Mouse (Mus musculus) forebrain, embryonic 13.5 days (tissue): ENCODE data around the gene Ccdc102a. TPM values are rescaled to one million over a fixed set of nuclear protein-coding genes. Genes with fewer than 3 reads are reported as not detected.

Source experiments
- ATAC-seq: fragments of 200-750 bp; cut with Nextera tagmentation; 2 replicates; pipeline ENCODE4 v1.8.0; 2017
- H3K27ac ChIP-seq: fragments of 300-500 bp; sonication (generic); 2 replicates; pipeline ENCODE4 v1.5.1; 2015; ENCODE audit warnings: inconsistent platforms, mild to moderate bottlenecking, moderate library complexity
- H3K27me3 ChIP-seq: fragments of 300-500 bp; sonication (generic); 2 replicates; pipeline ENCODE4 v1.6.1; 2015; ENCODE audit warnings: mild to moderate bottlenecking, inconsistent platforms
- H3K36me3 ChIP-seq: fragments of 300-500 bp; sonication (generic); 2 replicates; pipeline ENCODE4 v1.6.1; 2015; ENCODE audit warnings: mild to moderate bottlenecking, inconsistent platforms; ENCODE audit not compliant: poor library complexity, severe bottlenecking
- H3K4me1 ChIP-seq: fragments of 300-500 bp; sonication (generic); 2 replicates; pipeline ENCODE4 v1.6.1; 2015; ENCODE audit warnings: inconsistent platforms
- H3K4me2 ChIP-seq: fragments of 300-500 bp; sonication (generic); 2 replicates; pipeline ENCODE4 v1.6.1; 2015; ENCODE audit warnings: inconsistent platforms, mild to moderate bottlenecking, moderate library complexity
- H3K4me3 ChIP-seq: fragments of 300-500 bp; sonication (generic); 2 replicates; pipeline ENCODE4 v1.5.1; 2015; ENCODE audit warnings: mild to moderate bottlenecking, inconsistent platforms
- H3K9ac ChIP-seq: fragments of 300-500 bp; sonication (generic); 2 replicates; pipeline ENCODE4 v1.6.1; 2015; ENCODE audit warnings: mild to moderate bottlenecking, inconsistent platforms
- H3K9me3 ChIP-seq: fragments of 300-500 bp; sonication (generic); replicated peaks from 2 replicates; pipeline ENCODE4 v1.6.1; 2016; ENCODE audit warnings: inconsistent platforms
- WGBS: fragments of 180-500 bp; shearing (Covaris S2); methylation state at CpG from one replicate; pipeline ENCODE4 v1.1.7; 2015; 5-methylcytosine and 5-hydroxymethylcytosine counted together
- polyA plus RNA-seq: library from polyadenylated mRNA; unstranded; fragments of >200 nt; fragmentation: Nextera tagmentation; extraction: Ambion mirVana; gene quantifications from 2 replicates; pipeline ENCODE4 v1.2.1, GENCODE M21; 2015

Gene Ccdc102a
- polyA plus RNA-seq, result 5.6 TPM in 2 replicates

DNA sequence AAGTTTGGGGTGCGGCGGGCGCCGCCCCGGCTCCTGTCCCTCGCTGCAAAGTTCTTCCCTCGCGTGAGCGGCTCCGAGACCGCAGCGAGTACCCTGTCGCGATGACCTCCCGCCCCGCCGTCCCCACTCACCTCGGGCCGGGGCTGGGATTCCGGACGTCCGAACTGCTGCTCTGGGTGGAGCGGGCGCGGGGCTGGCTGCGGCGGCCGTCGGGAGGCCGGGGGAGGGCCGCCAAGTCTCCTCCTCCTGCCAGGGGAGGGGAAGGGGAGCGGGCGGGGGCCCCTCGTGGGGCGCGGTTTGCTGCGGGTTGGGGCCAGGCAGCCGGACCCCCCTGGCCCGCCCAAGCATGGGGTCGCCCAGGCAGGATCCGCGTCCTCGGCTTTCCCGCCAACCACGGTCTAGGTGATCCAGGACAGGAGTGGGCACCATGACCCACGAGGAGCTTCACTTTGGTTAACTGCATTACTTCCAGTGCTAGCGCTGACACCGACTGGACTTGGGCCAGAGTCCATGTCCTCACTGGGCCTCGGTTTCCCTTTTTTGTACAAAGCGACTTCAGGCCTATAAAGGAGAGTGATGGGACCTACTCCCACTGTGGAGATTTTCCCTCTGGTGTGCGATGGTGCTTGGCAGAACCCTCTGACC lies at the start of gene Ccdc102a:
Gene Ccdc102a (minus strand): TSS at position 248 of the 645 bp plus-strand sequence.
- H3K36me3 ChIP-seq, result no peaks in the 10 kb centered on the region
- peak within 1 kb of the TSS; percentile 75 for H3K9ac ChIP-seq
- 2% methylated on average over 35 of the region's 51 CpGs for WGBS
- peaks cover 32% of the 10 kb centered on the region for H3K27me3 ChIP-seq
- no peaks in the 10 kb centered on the region for H3K9me3 ChIP-seq
- H3K4me1 ChIP-seq, result peaks cover 57% of the 10 kb centered on the region
- H3K27ac ChIP-seq, result peak within 1 kb of the TSS; percentile 51; the same call in 1 of the 2 replicates
- peak within 1 kb of the TSS; percentile 82 for H3K4me2 ChIP-seq
- peak; percentile 31 for ATAC-seq
- peak within 1 kb of the TSS; percentile 62 for H3K4me3 ChIP-seq

GRCm38 (mm10) chr8:94967554-94967953 lies 49.7 kb upstream of the Ccdc102a start:
- ATAC-seq, result peak; percentile 43; the same call in 1 of the 2 replicates
- Histone ChIP-seq H3K9me3 (no peaks in the 10 kb centered on the region), H3K4me2 (no peak overlapping the region), H3K27ac (no peak overlapping the region), H3K27me3 (no peaks in the 10 kb centered on the region), H3K4me1 (peaks cover 10% of the 10 kb centered on the region), H3K4me3 (no peak overlapping the region), H3K36me3 (no peaks in the 10 kb centered on the region), H3K9ac (no peak overlapping the region)
- 45% methylated on average over 3 of the region's 3 CpGs for WGBS

DNA sequence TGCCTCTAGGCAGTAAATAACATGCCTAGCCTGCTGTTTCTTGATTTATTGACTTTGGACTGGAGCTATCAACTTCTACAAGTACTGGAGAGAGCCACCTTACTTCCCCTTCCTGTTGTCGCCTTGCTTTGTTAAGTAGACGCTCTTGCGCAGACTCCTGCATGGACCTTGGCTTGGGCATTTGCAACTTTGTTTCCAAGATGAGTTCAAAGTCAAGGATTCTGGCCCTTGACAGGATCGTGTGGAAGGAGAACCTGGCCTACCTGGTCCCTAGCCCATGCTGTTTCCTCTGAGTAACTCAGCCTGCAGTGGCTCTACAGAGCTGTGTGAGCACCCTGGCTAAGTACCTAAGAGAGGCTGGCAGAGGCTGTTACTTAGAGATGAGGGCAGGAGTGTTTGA lies 49.2 kb upstream of the Ccdc102a start:
- H3K9ac ChIP-seq, result no peak overlapping the region
- no peaks in the 10 kb centered on the region for H3K27me3 ChIP-seq
- no peak overlapping the region for H3K4me2 ChIP-seq
- no peak overlapping the region for H3K27ac ChIP-seq
- H3K4me3 ChIP-seq, result no peak overlapping the region
- ATAC-seq, result no peak
- 84% methylated on average over 4 of the region's 4 CpGs for WGBS
- no peaks in the 10 kb centered on the region for H3K36me3 ChIP-seq
- H3K4me1 ChIP-seq, result peaks cover 10% of the 10 kb centered on the region
- no peaks in the 10 kb centered on the region for H3K9me3 ChIP-seq

DNA sequence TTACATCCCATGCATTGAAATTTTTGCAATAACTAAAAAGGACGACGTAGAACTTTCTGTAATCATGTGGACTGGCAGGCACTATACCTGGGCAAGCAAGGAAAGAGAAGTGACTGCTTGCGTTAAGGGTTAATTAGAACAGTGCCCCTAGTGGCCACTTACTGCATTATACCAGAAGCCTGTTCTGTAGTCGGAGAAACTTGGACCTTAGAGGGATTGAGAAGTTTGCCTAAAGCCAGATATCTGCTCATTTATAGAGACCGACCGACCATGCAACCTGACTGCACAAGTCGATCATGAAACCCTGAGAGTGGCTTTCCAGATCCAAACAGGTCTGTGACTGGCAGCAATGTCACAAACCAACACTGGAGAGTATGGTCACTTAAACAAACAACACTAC lies 48.7 kb upstream of the Ccdc102a start:
- peaks cover 10% of the 10 kb centered on the region for H3K4me1 ChIP-seq
- H3K36me3 ChIP-seq, result no peaks in the 10 kb centered on the region
- no peak overlapping the region for H3K4me2 ChIP-seq
- H3K9ac ChIP-seq, result no peak overlapping the region
- no peaks in the 10 kb centered on the region for H3K9me3 ChIP-seq
- no peak overlapping the region for H3K27ac ChIP-seq
- H3K27me3 ChIP-seq, result no peaks in the 10 kb centered on the region
- no peak overlapping the region for H3K4me3 ChIP-seq
- WGBS, result 18% methylated on average over 7 of the region's 7 CpGs
- ATAC-seq, result no peak

- Histone ChIP-seq H3K4me3 (no peak overlapping the region), H3K27me3 (no peaks in the 10 kb centered on the region), H3K36me3 (no peaks in the 10 kb centered on the region), H3K9me3 (no peaks in the 10 kb centered on the region), H3K27ac (no peak overlapping the region), H3K4me2 (no peak overlapping the region), H3K9ac (no peak overlapping the region), H3K4me1 (peaks cover 10% of the 10 kb centered on the region)
- 80% methylated on average over 10 of the region's 10 CpGs for WGBS
- ATAC-seq, result no peak
These were observed 46.9 kb upstream of the Ccdc102a start for GRCm38 (mm10) chr8:94964828-94965227.

- Histone ChIP-seq H3K36me3 (no peaks in the 10 kb centered on the region), H3K4me3 (no peak overlapping the region), H3K27me3 (no peaks in the 10 kb centered on the region), H3K4me1 (peaks cover under 1% of the 10 kb centered on the region; the same call in 1 of the 2 replicates), H3K9me3 (no peaks in the 10 kb centered on the region), H3K4me2 (no peak overlapping the region), H3K27ac (no peak overlapping the region), H3K9ac (no peak overlapping the region)
- no peak for ATAC-seq
- 83% methylated on average over 1 of the region's 1 CpGs for WGBS
These were observed 44.3 kb upstream of the Ccdc102a start for GRCm38 (mm10) chr8:94962201-94962600.

DNA sequence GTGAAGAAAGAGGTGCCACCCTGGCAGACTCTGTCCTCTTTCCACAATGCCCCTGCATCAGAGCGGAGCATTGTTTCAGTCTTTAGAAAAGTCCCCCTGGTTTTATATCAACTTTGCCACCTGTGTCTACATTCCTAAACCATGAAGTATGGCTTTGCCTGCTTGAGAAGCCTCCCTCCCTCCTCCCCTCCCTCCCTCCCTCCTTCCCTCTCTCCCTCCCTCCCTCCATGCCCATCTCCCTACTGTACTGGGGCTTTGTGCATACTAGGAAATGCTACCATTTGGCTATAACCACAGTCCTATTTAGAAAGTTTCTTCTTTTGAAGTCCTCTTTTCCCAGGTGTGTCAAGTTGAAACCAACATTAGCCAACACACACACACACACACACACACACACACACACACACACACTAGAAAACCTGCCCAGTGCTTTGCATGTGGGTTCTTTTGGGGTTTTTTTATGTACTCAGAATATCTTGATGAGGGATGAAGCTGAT lies 38.2 kb upstream of the Ccdc102a start:
- H3K4me1 ChIP-seq, result peaks cover 8% of the 10 kb centered on the region
- 83% methylated on average over 1 of the region's 1 CpGs for WGBS
- H3K9me3 ChIP-seq, result no peaks in the 10 kb centered on the region
- no peak overlapping the region for H3K4me3 ChIP-seq
- H3K27ac ChIP-seq, result no peak overlapping the region
- H3K27me3 ChIP-seq, result no peaks in the 10 kb centered on the region
- H3K36me3 ChIP-seq, result no peaks in the 10 kb centered on the region
- H3K9ac ChIP-seq, result no peak overlapping the region
- no peak overlapping the region for H3K4me2 ChIP-seq
- no peak for ATAC-seq

DNA sequence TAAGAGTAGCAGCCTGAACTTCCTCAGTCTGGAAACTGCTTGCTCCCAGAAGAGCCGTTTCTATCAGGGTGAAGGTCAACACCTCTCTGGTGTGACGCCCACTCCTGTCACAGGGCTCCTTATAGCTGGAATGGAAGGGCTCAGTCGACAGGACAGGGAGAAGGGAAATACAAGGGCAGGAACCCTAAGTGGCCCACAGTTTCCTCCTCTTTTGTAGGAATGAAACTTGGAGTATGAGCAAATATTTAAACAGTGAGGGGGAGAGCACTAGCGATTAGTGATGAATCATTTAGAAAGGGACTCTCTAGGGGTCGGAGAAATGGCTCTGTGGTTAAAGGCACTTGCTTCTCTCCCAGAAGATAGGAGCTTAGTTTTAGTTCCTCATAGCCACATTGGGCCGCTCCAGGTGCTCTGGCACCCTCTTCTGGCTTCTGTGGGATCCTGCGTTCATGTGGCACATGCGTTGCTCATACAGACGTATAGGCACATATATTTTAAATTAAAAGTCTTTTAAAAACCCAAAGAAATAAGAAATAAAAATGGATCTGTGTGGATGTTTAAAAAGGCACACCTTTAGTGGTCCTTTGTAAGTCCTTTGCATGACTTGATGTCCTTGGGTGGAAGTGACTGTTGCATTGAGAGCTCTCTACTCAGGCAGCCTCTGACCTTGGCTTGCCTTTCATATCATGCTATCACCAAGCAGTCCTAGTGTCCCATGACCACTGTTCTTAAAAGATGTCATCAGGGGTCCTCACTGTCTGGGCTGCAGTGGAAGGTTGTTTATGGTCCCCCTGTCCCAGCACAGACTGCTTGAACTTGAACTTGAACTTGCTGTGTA lies 37.2 kb upstream of the Ccdc102a start:
- no peaks in the 10 kb centered on the region for H3K36me3 ChIP-seq
- 41% methylated on average over 9 of the region's 9 CpGs for WGBS
- H3K4me2 ChIP-seq, result no peak overlapping the region
- ATAC-seq, result peak; percentile 62; the same call in 1 of the 2 replicates
- H3K4me1 ChIP-seq, result peaks cover 8% of the 10 kb centered on the region
- H3K27ac ChIP-seq, result no peak overlapping the region
- H3K4me3 ChIP-seq, result no peak overlapping the region
- no peaks in the 10 kb centered on the region for H3K27me3 ChIP-seq
- H3K9me3 ChIP-seq, result no peaks in the 10 kb centered on the region
- H3K9ac ChIP-seq, result no peak overlapping the region

DNA sequence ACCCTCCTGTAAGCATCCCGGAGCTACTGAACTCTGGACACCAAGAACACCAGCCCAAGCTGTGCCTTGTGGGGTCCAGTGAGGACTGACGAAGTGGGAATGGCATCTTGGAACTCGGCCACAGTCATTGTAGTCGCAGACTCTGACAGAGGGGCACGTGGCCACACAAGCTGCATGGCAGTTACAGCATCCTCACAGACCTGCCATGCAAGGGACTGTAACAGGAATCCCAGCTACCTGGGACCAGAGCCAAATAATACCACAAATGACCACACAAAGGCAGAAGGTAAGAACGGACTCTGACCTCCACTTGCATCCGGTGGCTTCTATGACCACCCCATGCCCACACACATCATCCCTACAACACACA lies 36.5 kb upstream of the Ccdc102a start:
- 0 out of 2 replicates have a peak overlapping the region, but pooled peaks have one; percentile 2 for H3K9ac ChIP-seq
- peak; percentile 66 for ATAC-seq
- H3K4me3 ChIP-seq, result no peak overlapping the region
- 59% methylated on average over 7 of the region's 7 CpGs for WGBS
- no peak overlapping the region for H3K27ac ChIP-seq
- no peaks in the 10 kb centered on the region for H3K9me3 ChIP-seq
- no peaks in the 10 kb centered on the region for H3K36me3 ChIP-seq
- peaks cover 8% of the 10 kb centered on the region for H3K4me1 ChIP-seq
- no peak overlapping the region for H3K4me2 ChIP-seq
- no peaks in the 10 kb centered on the region for H3K27me3 ChIP-seq

DNA sequence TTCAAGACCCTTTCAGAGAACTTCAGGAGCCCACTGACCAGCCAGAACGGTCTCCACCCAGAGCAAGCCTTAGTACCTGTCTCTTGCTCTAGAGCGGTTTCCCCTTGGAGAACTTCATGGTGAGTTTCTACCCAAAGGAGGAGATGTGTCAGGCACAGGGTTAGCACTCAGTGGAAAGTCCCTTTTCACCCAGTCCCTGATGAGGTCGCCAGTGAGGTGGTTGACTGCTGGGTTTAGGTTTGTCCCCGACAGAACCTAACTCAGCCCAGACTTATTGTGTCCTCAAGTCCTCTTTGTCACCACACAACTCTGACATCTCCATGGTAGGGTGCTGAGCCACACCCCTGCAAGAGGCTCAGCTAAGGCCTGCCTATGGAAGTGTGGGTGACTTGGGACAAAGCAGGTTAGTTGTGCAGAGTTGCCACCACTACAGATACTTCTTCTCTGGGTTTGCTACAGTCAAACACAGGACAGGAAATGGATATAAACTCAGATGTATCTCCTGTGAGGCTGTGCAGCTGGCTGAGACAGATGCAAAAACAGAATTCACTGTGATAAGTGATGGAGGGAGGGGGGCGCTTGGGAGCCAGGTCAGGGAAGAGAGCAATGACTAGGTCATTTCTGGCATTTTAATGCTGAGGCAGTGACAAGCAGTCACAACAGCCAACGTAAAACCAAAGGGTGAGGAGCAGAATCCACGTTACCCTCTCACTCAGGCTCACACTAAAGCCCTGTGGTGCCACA lies 35.9 kb upstream of the Ccdc102a start:
- 81% methylated on average over 7 of the region's 7 CpGs for WGBS
- Histone ChIP-seq H3K36me3 (no peaks in the 10 kb centered on the region), H3K4me3 (no peak overlapping the region), H3K27me3 (no peaks in the 10 kb centered on the region), H3K9ac (0 out of 2 replicates have a peak overlapping the region, but pooled peaks have one; percentile 2), H3K27ac (no peak overlapping the region), H3K4me2 (no peak overlapping the region), H3K4me1 (peaks cover 8% of the 10 kb centered on the region), H3K9me3 (no peaks in the 10 kb centered on the region)
- no peak for ATAC-seq

GRCm38 (mm10) chr8:94952086-94952485 lies 34.2 kb upstream of the Ccdc102a start:
- ATAC-seq, result no peak
- Histone ChIP-seq H3K4me2 (no peak overlapping the region), H3K27ac (no peak overlapping the region), H3K4me3 (no peak overlapping the region), H3K4me1 (peaks cover 8% of the 10 kb centered on the region), H3K27me3 (no peaks in the 10 kb centered on the region), H3K9ac (no peak overlapping the region), H3K36me3 (no peaks in the 10 kb centered on the region), H3K9me3 (no peaks in the 10 kb centered on the region)
- WGBS, result 81% methylated on average over 5 of the region's 5 CpGs

- Histone ChIP-seq H3K27me3 (no peaks in the 10 kb centered on the region), H3K9me3 (no peaks in the 10 kb centered on the region), H3K9ac (no peak overlapping the region), H3K36me3 (no peaks in the 10 kb centered on the region), H3K4me3 (no peak overlapping the region), H3K27ac (no peak overlapping the region), H3K4me2 (no peak overlapping the region), H3K4me1 (peaks cover 18% of the 10 kb centered on the region)
- peak; percentile 6; the same call in 1 of the 2 replicates for ATAC-seq
- WGBS, result 73% methylated on average over 5 of the region's 5 CpGs
These were observed 32.6 kb upstream of the Ccdc102a start for GRCm38 (mm10) chr8:94950458-94950857.
